Mouse (Mus musculus) heart, embryonic 11.5 days (tissue): ENCODE data around the gene Rasl11a. TPM values are rescaled to one million over a fixed set of nuclear protein-coding genes. Genes with fewer than 3 reads are reported as not detected.

Experiments used
- ATAC-seq: fragments of 200-750 bp; cut with Nextera tagmentation; replicated peaks from 2 replicates; pipeline ENCODE4 v1.8.0; 2017; ENCODE audit warnings: moderate library complexity; ENCODE audit not compliant: insufficient number of reproducible peaks, low FRiP score, low TSS enrichment
- H3K27ac ChIP-seq: fragments of 300-500 bp; sonication (generic); 2 replicates; pipeline ENCODE4 v1.5.1; 2014; ENCODE audit warnings: mild to moderate bottlenecking, low read depth, low read length
- H3K27me3 ChIP-seq: fragments of 300-500 bp; sonication (generic); 2 replicates; pipeline ENCODE4 v1.6.1; 2014; ENCODE audit warnings: mild to moderate bottlenecking, low read length, mixed read lengths; ENCODE audit not compliant: control insufficient read depth, insufficient read depth
- H3K36me3 ChIP-seq: fragments of 300-500 bp; sonication (generic); 2 replicates; pipeline ENCODE4 v1.6.1; 2014; ENCODE audit warnings: mild to moderate bottlenecking, low read length, moderate library complexity, mixed read lengths; ENCODE audit not compliant: control insufficient read depth, insufficient read depth
- H3K4me1 ChIP-seq: fragments of 300-500 bp; sonication (generic); 2 replicates; pipeline ENCODE4 v1.6.1; 2014; ENCODE audit warnings: low read length; ENCODE audit not compliant: control insufficient read depth, insufficient read depth
- H3K4me2 ChIP-seq: fragments of 300-500 bp; sonication (generic); 2 replicates; pipeline ENCODE4 v1.6.1; 2014; ENCODE audit warnings: mild to moderate bottlenecking, moderate library complexity
- H3K4me3 ChIP-seq: fragments of 300-500 bp; sonication (generic); 2 replicates; pipeline ENCODE4 v1.5.1; 2014; ENCODE audit warnings: low read depth, low read length
- H3K9ac ChIP-seq: fragments of 300-500 bp; sonication (generic); 2 replicates; pipeline ENCODE4 v1.6.1; 2014; ENCODE audit warnings: mild to moderate bottlenecking, low read depth, low read length, moderate library complexity
- H3K9me3 ChIP-seq: fragments of 300-500 bp; sonication (generic); replicated peaks from 2 replicates; pipeline ENCODE4 v1.6.1; 2016; ENCODE audit warnings: low read length; ENCODE audit not compliant: control insufficient read depth
- WGBS: fragments of 180-500 bp; shearing (Covaris S2); extraction: QIAGEN DNeasy Blood & Tissue Kit; methylation state at CpG from one replicate; pipeline ENCODE4 v1.1.7; 2014; ENCODE audit not compliant: insufficient replicate concordance; 5-methylcytosine and 5-hydroxymethylcytosine counted together
- polyA plus RNA-seq: library from polyadenylated mRNA; unstranded; fragments of >200 nt; fragmentation: Nextera tagmentation; extraction: Ambion mirVana; gene quantifications from 2 replicates; pipeline ENCODE4 v1.2.1, GENCODE M21; 2014

Rasl11a gene
- polyA plus RNA-seq, 1 experiment from 2014 or later = 10.9 TPM

GRCm38 (mm10) chr5:146856106-146856505, 11.2 kb downstream of the Rasl11a start:
- Histone ChIP-seq H3K4me2 (no peak overlapping the region), H3K27me3 (no peaks in the 10 kb centered on the region), H3K4me1 (no peaks in the 10 kb centered on the region), H3K9me3 (no peaks in the 10 kb centered on the region; the same call in 1 of the 2 replicates), H3K4me3 (no peak overlapping the region), H3K9ac (no peak overlapping the region), H3K27ac (no peak overlapping the region), H3K36me3 (no peaks in the 10 kb centered on the region)
- no peak for ATAC-seq
- WGBS = 82% methylated on average over 3 of the region's 3 CpGs

GRCm38 (mm10) chr5:146857620-146858019, 12.7 kb downstream of the Rasl11a start:
- Histone ChIP-seq H3K9me3 (no peaks in the 10 kb centered on the region; the same call in 1 of the 2 replicates), H3K36me3 (no peaks in the 10 kb centered on the region), H3K4me3 (no peak overlapping the region), H3K4me2 (no peak overlapping the region), H3K27ac (no peak overlapping the region), H3K27me3 (no peaks in the 10 kb centered on the region), H3K9ac (no peak overlapping the region), H3K4me1 (no peaks in the 10 kb centered on the region)
- ATAC-seq = no peak
- 67% methylated on average over 8 of the region's 8 CpGs for WGBS

GRCm38 (mm10) chr5:146858772-146859171, 13.9 kb downstream of the Rasl11a start:
- ATAC-seq = no peak
- H3K4me2 ChIP-seq = no peak overlapping the region
- no peaks in the 10 kb centered on the region for H3K36me3 ChIP-seq
- H3K4me3 ChIP-seq = no peak overlapping the region
- no peaks in the 10 kb centered on the region for H3K4me1 ChIP-seq
- H3K9me3 ChIP-seq = no peaks in the 10 kb centered on the region; the same call in 1 of the 2 replicates
- 88% methylated on average over 9 of the region's 9 CpGs for WGBS
- H3K27me3 ChIP-seq = no peaks in the 10 kb centered on the region
- no peak overlapping the region for H3K27ac ChIP-seq
- no peak overlapping the region for H3K9ac ChIP-seq

GRCm38 (mm10) chr5:146859246-146859645, 14.4 kb downstream of the Rasl11a start:
- no peak for ATAC-seq
- Histone ChIP-seq H3K4me2 (no peak overlapping the region), H3K9ac (no peak overlapping the region), H3K4me3 (no peak overlapping the region), H3K9me3 (no peaks in the 10 kb centered on the region; the same call in 1 of the 2 replicates), H3K27ac (no peak overlapping the region), H3K4me1 (no peaks in the 10 kb centered on the region), H3K36me3 (no peaks in the 10 kb centered on the region), H3K27me3 (no peaks in the 10 kb centered on the region)
- 76% methylated on average over 8 of the region's 8 CpGs for WGBS

- Histone ChIP-seq H3K27me3 (no peaks in the 10 kb centered on the region), H3K4me2 (no peak overlapping the region), H3K27ac (no peak overlapping the region), H3K9me3 (no peaks in the 10 kb centered on the region; the same call in 1 of the 2 replicates), H3K4me3 (no peak overlapping the region), H3K36me3 (no peaks in the 10 kb centered on the region), H3K9ac (no peak overlapping the region), H3K4me1 (no peaks in the 10 kb centered on the region)
- WGBS = 67% methylated on average over 18 of the region's 18 CpGs
- no peak for ATAC-seq
Measured at GRCm38 (mm10) chr5:146860222-146860998, 15.5 kb downstream of the Rasl11a start.

GRCm38 (mm10) chr5:146861588-146861987, 16.7 kb downstream of the Rasl11a start:
- Histone ChIP-seq H3K4me2 (no peak overlapping the region), H3K9me3 (no peaks in the 10 kb centered on the region), H3K9ac (no peak overlapping the region), H3K27me3 (no peaks in the 10 kb centered on the region), H3K4me1 (no peaks in the 10 kb centered on the region; the same call in 1 of the 2 replicates), H3K4me3 (no peak overlapping the region), H3K36me3 (no peaks in the 10 kb centered on the region), H3K27ac (no peak overlapping the region)
- WGBS = 44% methylated on average over 7 of the region's 7 CpGs
- no peak for ATAC-seq

- ATAC-seq = no peak
- no peak overlapping the region for H3K27ac ChIP-seq
- WGBS = 65% methylated on average over 4 of the region's 4 CpGs
Measured at GRCm38 (mm10) chr5:146865511-146865910, 20.6 kb downstream of the Rasl11a start.

GRCm38 (mm10) chr5:146866277-146866676, 21.4 kb downstream of the Rasl11a start:
- no peak overlapping the region for H3K4me3 ChIP-seq
- no peaks in the 10 kb centered on the region for H3K27me3 ChIP-seq
- no peaks in the 10 kb centered on the region for H3K9me3 ChIP-seq
- no peak overlapping the region for H3K4me2 ChIP-seq
- no peak overlapping the region for H3K9ac ChIP-seq
- no peak overlapping the region for H3K27ac ChIP-seq
- H3K36me3 ChIP-seq = no peaks in the 10 kb centered on the region
- 87% methylated on average over 2 of the region's 2 CpGs for WGBS
- H3K4me1 ChIP-seq = peaks cover 3% of the 10 kb centered on the region; the same call in 1 of the 2 replicates
- ATAC-seq = no peak

More at GRCm38 (mm10) chr5:146865511-146865910, 20.6 kb downstream of the Rasl11a start:
- Histone ChIP-seq H3K9me3 (no peaks in the 10 kb centered on the region), H3K4me1 (peaks cover 3% of the 10 kb centered on the region; the same call in 1 of the 2 replicates), H3K4me3 (no peak overlapping the region), H3K9ac (no peak overlapping the region), H3K4me2 (no peak overlapping the region), H3K27me3 (no peaks in the 10 kb centered on the region), H3K36me3 (no peaks in the 10 kb centered on the region)
